Comparison of ENCODE assay signal across 8 mouse cellular contexts in genomic region chr2:51144380-51145120, GRCm38 (mm10). TPM values are rescaled to one million over a fixed set of nuclear protein-coding genes. Genes with fewer than 3 reads are reported as not detected.
DNase-seq lines count a peak whose midpoint lies in the region; ATAC-seq and TF ChIP-seq lines count a peak whose summit lies in the region.

No protein-coding gene starts in this region.

- no peaks in the 10 kb centered on the region for H3K9me3 ChIP-seq in forebrain, embryonic 10.5 days
- no peaks in the 10 kb centered on the region for H3K9me3 ChIP-seq in intestine, embryonic 15.5 days
- H3K9me3 ChIP-seq in midbrain, postnatal 0 days (ENCODE audit: low read length) = no peaks in the 10 kb centered on the region

- 81% methylated on average over 6 of the region's 6 CpGs for WGBS in kidney, adult 2 months
- 74% methylated on average over 6 of the region's 6 CpGs for WGBS in forebrain, embryonic 10.5 days
- 36% methylated on average over 6 of the region's 6 CpGs for WGBS in intestine, embryonic 15.5 days
- 28% methylated on average over 6 of the region's 6 CpGs for WGBS in midbrain, postnatal 0 days

- no peak for ATAC-seq in intestine, embryonic 15.5 days
- no peak for ATAC-seq in midbrain, postnatal 0 days (ENCODE audit: low FRiP score)

- H3K27ac ChIP-seq in kidney, adult 2 months (ENCODE audit: insufficient read depth, low read depth, low read length) = no peak overlapping the region
- H3K27ac ChIP-seq in forebrain, embryonic 10.5 days = peak overlapping the region; percentile 42
- peak overlapping the region; percentile 54; the same call in 1 of the 2 replicates for H3K27ac ChIP-seq in intestine, embryonic 15.5 days
- H3K27ac ChIP-seq in midbrain, postnatal 0 days (ENCODE audit: low read depth, low read length) = no peak overlapping the region

- H3K4me2 ChIP-seq in intestine, embryonic 15.5 days (replicated peaks) = peak overlapping the region; percentile 54
- peak overlapping the region; percentile 73 for H3K4me2 ChIP-seq in midbrain, postnatal 0 days (ENCODE audit: low read depth, low read length, poor library complexity, severe bottlenecking)

- no peak overlapping the region for H3K4me3 ChIP-seq in kidney, adult 2 months (ENCODE audit: insufficient read depth, low read depth, low read length)
- H3K4me3 ChIP-seq in forebrain, embryonic 10.5 days = peak overlapping the region; percentile 71
- peak overlapping the region; percentile 22 for H3K4me3 ChIP-seq in intestine, embryonic 15.5 days (replicated peaks)
- H3K4me3 ChIP-seq in midbrain, postnatal 0 days (ENCODE audit: low read depth, low read length) = peak overlapping the region; percentile 30

- TF ChIP-seq CTCF in kidney, adult 2 months (conservative IDR thresholded peaks at IDR 0.05; ENCODE audit: insufficient read depth, insufficient read length, low read depth, low read length) = no peak
- no peak; the same call in 1 of the 2 replicates for TF ChIP-seq CTCF in midbrain, postnatal 0 days (IDR thresholded peaks at IDR 0.05)

- no peak overlapping the region for H3K9ac ChIP-seq in intestine, embryonic 15.5 days
- H3K9ac ChIP-seq in midbrain, postnatal 0 days (replicated peaks; ENCODE audit: low read length, poor library complexity, severe bottlenecking) = no peak overlapping the region

- H3K4me1 ChIP-seq in kidney, adult 2 months (ENCODE audit: control insufficient read depth, insufficient read depth, low read length) = peaks cover 25% of the 10 kb centered on the region
- peaks cover 78% of the 10 kb centered on the region for H3K4me1 ChIP-seq in forebrain, embryonic 10.5 days
- peaks cover 31% of the 10 kb centered on the region for H3K4me1 ChIP-seq in intestine, embryonic 15.5 days (replicated peaks)
- peaks cover 14% of the 10 kb centered on the region for H3K4me1 ChIP-seq in midbrain, postnatal 0 days (ENCODE audit: insufficient read depth, low read length)

- no peak for TF ChIP-seq POLR2A in kidney, adult 2 months (IDR thresholded peaks at IDR 0.05; ENCODE audit: low read depth, low read length)

- H3K27me3 ChIP-seq in kidney, adult 2 months (replicated peaks; ENCODE audit: control insufficient read depth, insufficient read depth, low read length) = no peaks in the 10 kb centered on the region
- no peaks in the 10 kb centered on the region for H3K27me3 ChIP-seq in forebrain, embryonic 10.5 days (ENCODE audit: poor library complexity, severe bottlenecking)
- no peaks in the 10 kb centered on the region for H3K27me3 ChIP-seq in intestine, embryonic 15.5 days (replicated peaks)
- H3K27me3 ChIP-seq in midbrain, postnatal 0 days (ENCODE audit: insufficient read depth, low read length) = no peaks in the 10 kb centered on the region

- H3K36me3 ChIP-seq in kidney, adult 2 months (ENCODE audit: control insufficient read depth, insufficient read depth, low read length) = no peaks in the 10 kb centered on the region
- H3K36me3 ChIP-seq in forebrain, embryonic 10.5 days (replicated peaks) = peaks cover 27% of the 10 kb centered on the region
- H3K36me3 ChIP-seq in intestine, embryonic 15.5 days = no peaks in the 10 kb centered on the region
- H3K36me3 ChIP-seq in midbrain, postnatal 0 days (ENCODE audit: insufficient read depth, low read length) = no peaks in the 10 kb centered on the region

- peak; percentile 29 for DNase-seq in kidney, postnatal 14 days
- DNase-seq in kidney, adult 2 months = no peak
- DNase-seq in forebrain, embryonic 10.5 days (ENCODE audit: extremely low spot score, low spot score) = no peak
- no peak for DNase-seq in midbrain, postnatal 0 days (ENCODE audit: low spot score)
- no peak for DNase-seq in right cerebral cortex, postnatal 36 days (ENCODE audit: low spot score in 2 of 2)
- no peak for DNase-seq in cerebellum, adult 9-10 months
- DNase-seq in thymus, postnatal 25 days = no peak

RNA-seq across cellular contexts. Expression of gene Rnd3, which starts 4.4 kb away (rescaled TPM):
- polyA plus RNA-seq in kidney, adult 2 months (2012; rRNA removed) = 1.8 and 3.5 TPM in 2 replicates
- polyA plus RNA-seq in forebrain, embryonic 10.5 days (2016; fragmentation: Nextera tagmentation; extraction: Ambion mirVana) = 92.6 and 97.4 TPM in 2 replicates
- polyA plus RNA-seq in intestine, embryonic 15.5 days (2015; fragmentation: Nextera tagmentation; extraction: Ambion mirVana) = 58.9 and 69.4 TPM in 2 replicates
- 70.4 and 73.9 TPM in 2 replicates for total RNA-seq in midbrain, postnatal 0 days (2014; rRNA removed)
- polyA plus RNA-seq in midbrain, postnatal 0 days (2015; fragmentation: Nextera tagmentation; extraction: Ambion mirVana) = 81.1 and 88.9 TPM in 2 replicates

Comparison
In these comparisons a context has a peak if more than half of its experiments do, and no peak if none do; other contexts are left out.
1. H3K27ac ChIP-seq: peak in forebrain, embryonic 10.5 days (single experiment) and intestine, embryonic 15.5 days (single experiment); none in kidney, adult 2 months (single experiment) and midbrain, postnatal 0 days (single experiment).
2. RNA of gene Rnd3, which starts 4.4 kb away (polyA plus RNA-seq): 92.6 to 97.4 TPM in forebrain, embryonic 10.5 days, 81.1 to 88.9 TPM in midbrain, postnatal 0 days and 58.9 to 69.4 TPM in intestine, embryonic 15.5 days; 1.8 to 3.5 TPM in kidney, adult 2 months; every median in the first group is over 10 times any median in the second.